Mouse (Mus musculus): Measurements from ENCODE around the gene Rgs6. TPM values are rescaled to one million over a fixed set of nuclear protein-coding genes. Genes with fewer than 3 reads are reported as not detected.

Gene Rgs6
- polyA plus RNA-seq, 1 experiment: 16.8 TPM

DNA sequence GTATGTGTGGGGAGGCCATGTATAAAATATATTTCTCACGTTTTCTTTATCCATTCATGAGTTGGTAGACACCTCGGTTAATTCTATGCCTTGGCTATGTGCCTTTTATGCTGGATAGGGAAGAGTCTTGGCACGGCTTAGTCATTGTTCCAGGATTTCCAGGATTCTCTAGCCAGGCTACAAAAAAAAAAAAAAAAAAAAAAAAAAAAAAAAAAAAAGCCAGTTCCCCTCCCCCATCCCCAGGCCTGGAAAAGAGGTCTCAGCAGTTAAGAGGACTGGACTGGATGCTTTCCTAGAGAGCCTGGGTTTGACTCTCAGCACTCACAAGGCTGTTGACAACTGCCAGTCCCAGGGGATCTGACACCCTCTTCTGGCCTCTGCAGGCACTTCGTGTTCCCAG is 543.3 kb downstream of the Rgs6 start:
- Histone ChIP-seq H3K27ac (ENCODE audit: insufficient read depth, low read length) (no peak overlapping the region), H3K4me1 (ENCODE audit: control insufficient read depth, insufficient read depth, low read length) (peaks cover 17% of the 10 kb centered on the region), H3K4me3 (replicated peaks; ENCODE audit: insufficient read depth, low read depth, low read length) (no peak overlapping the region), H3K27me3 (ENCODE audit: control insufficient read depth, insufficient read depth, low read length) (no peaks in the 10 kb centered on the region)
- TF ChIP-seq CTCF (IDR thresholded peaks at IDR 0.05; ENCODE audit: borderline replicate concordance, insufficient read depth, low read depth, low read length): no peak
- TF ChIP-seq POLR2A (IDR thresholded peaks at IDR 0.05; ENCODE audit: borderline replicate concordance, insufficient read depth, low read length): no peak
- WGBS: 42% methylated on average over 4 of the region's 4 CpGs
- peak in 1 of 2 experiments; percentile 11 for DNase-seq

DNA sequence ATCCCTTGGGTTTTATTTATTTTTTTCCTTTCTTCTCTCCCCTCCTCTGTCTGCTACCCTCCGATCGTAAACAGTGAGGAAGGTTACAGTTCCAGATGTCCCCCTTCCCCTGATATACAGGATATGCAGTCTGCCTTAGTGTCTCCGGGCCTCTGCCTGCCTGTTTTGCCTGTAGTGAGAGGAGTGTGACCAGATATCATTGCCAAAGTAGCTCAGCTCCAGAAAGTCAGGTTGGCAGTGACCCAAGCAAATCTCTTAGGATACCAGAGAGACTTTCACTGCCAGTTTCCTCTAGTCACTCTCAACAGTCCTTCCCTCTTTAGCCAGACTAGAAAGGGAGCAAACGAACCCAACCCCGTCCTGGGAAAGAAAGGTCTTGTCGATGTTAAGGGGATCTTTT is 545.7 kb downstream of the Rgs6 start:
- 31% methylated on average over 6 of the region's 6 CpGs for WGBS
- Histone ChIP-seq H3K4me1 (ENCODE audit: control insufficient read depth, insufficient read depth, low read length) (peaks cover 8% of the 10 kb centered on the region), H3K27me3 (ENCODE audit: control insufficient read depth, insufficient read depth, low read length) (no peaks in the 10 kb centered on the region), H3K27ac (ENCODE audit: insufficient read depth, low read length) (no peak overlapping the region), H3K4me3 (replicated peaks; ENCODE audit: insufficient read depth, low read depth, low read length) (no peak overlapping the region)
- TF ChIP-seq CTCF (IDR thresholded peaks at IDR 0.05; ENCODE audit: borderline replicate concordance, insufficient read depth, low read depth, low read length): no peak
- TF ChIP-seq POLR2A (IDR thresholded peaks at IDR 0.05; ENCODE audit: borderline replicate concordance, insufficient read depth, low read length): no peak
- peak; percentile 42 to 62 for DNase-seq

DNA sequence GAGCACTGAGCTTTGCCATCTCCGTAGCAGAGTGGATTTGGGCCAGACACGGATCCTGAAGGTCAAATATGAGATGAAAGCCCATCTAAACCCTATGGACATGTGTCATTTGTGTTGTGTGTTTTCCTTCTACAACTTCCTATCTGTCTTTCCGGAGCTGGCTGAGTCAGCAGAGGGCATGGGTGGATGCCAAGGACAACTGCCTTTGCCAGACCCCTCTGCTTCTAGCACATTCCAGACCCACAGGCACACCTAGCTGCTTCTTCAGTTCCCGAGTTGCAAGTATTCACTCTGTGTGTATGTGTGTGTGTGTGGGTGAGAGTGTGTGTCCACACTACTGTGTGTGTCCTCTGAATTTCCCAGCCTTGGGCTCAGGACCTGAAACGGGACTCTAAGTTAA is 547.9 kb downstream of the Rgs6 start:
- H3K27ac ChIP-seq (ENCODE audit: insufficient read depth, low read length): no peak overlapping the region
- no peak for TF ChIP-seq POLR2A (IDR thresholded peaks at IDR 0.05; ENCODE audit: borderline replicate concordance, insufficient read depth, low read length)
- TF ChIP-seq CTCF (IDR thresholded peaks at IDR 0.05; ENCODE audit: borderline replicate concordance, insufficient read depth, low read depth, low read length): no peak
- no peak for DNase-seq
- H3K4me3 ChIP-seq (replicated peaks; ENCODE audit: insufficient read depth, low read depth, low read length): no peak overlapping the region
- H3K27me3 ChIP-seq (ENCODE audit: control insufficient read depth, insufficient read depth, low read length): no peaks in the 10 kb centered on the region
- WGBS: 56% methylated on average over 5 of the region's 5 CpGs
- peaks cover 6% of the 10 kb centered on the region for H3K4me1 ChIP-seq (ENCODE audit: control insufficient read depth, insufficient read depth, low read length)

DNA sequence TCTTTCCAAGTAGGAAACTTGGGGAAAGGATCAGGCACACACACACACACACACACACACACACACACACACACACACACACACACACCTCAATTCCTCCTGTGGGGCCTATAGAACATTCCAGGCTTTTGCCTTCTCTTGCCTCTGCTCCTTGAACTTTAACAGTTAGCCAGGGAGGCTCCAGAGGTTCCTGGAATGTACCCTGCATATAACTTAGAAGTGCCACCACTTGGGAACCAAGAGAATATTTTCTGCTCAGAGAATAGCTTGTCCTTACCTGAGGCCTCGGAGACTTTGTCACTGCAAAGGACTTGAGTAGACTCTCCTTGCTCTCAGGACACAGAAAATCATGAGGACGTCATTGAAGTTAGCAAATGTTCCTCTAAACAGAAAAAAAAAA is 548.4 kb downstream of the Rgs6 start:
- Histone ChIP-seq H3K27ac (ENCODE audit: insufficient read depth, low read length) (no peak overlapping the region), H3K27me3 (ENCODE audit: control insufficient read depth, insufficient read depth, low read length) (no peaks in the 10 kb centered on the region), H3K4me3 (replicated peaks; ENCODE audit: insufficient read depth, low read depth, low read length) (no peak overlapping the region), H3K4me1 (ENCODE audit: control insufficient read depth, insufficient read depth, low read length) (peaks cover 6% of the 10 kb centered on the region)
- DNase-seq: no peak
- TF ChIP-seq CTCF (IDR thresholded peaks at IDR 0.05; ENCODE audit: borderline replicate concordance, insufficient read depth, low read depth, low read length) (no peak), POLR2A (IDR thresholded peaks at IDR 0.05; ENCODE audit: borderline replicate concordance, insufficient read depth, low read length) (no peak)
- WGBS: 98% methylated on average over 2 of the region's 2 CpGs

- no peaks in the 10 kb centered on the region for H3K27me3 ChIP-seq (ENCODE audit: control insufficient read depth, insufficient read depth, low read length)
- H3K4me3 ChIP-seq (replicated peaks; ENCODE audit: insufficient read depth, low read depth, low read length): no peak overlapping the region
- no peak overlapping the region for H3K27ac ChIP-seq (ENCODE audit: insufficient read depth, low read length)
- TF ChIP-seq POLR2A (IDR thresholded peaks at IDR 0.05; ENCODE audit: borderline replicate concordance, insufficient read depth, low read length) (no peak), CTCF (IDR thresholded peaks at IDR 0.05; ENCODE audit: borderline replicate concordance, insufficient read depth, low read depth, low read length) (no peak)
- WGBS: 69% methylated on average over 3 of the region's 3 CpGs
- no peak for DNase-seq
- H3K4me1 ChIP-seq (ENCODE audit: control insufficient read depth, insufficient read depth, low read length): peaks cover 6% of the 10 kb centered on the region
Measured at GRCm38 (mm10) chr12:83137001-83137400, 548.9 kb downstream of the Rgs6 start.

DNA sequence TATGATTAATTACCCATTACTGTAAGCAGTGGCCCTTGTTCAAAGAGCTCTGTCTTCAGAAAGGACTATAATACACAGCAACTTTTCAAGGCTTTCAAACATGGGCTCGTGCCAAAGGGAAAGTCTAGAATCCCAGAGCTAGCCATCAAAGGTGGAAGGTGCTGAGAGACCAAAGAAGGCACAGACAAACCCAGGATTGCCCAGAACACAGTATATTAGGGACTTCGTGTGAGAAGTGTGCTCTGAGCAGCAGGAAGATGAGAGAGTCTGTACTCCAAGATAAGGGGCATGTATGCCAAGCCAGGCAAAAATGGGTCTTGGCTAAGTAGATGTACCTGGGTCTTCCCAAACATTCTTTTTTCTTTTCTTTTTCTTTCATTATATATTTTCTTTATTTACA is 553.1 kb downstream of the Rgs6 start:
- Histone ChIP-seq H3K27me3 (ENCODE audit: control insufficient read depth, insufficient read depth, low read length) (no peaks in the 10 kb centered on the region), H3K4me1 (ENCODE audit: control insufficient read depth, insufficient read depth, low read length) (peaks cover 24% of the 10 kb centered on the region), H3K4me3 (replicated peaks; ENCODE audit: insufficient read depth, low read depth, low read length) (no peak overlapping the region), H3K27ac (ENCODE audit: insufficient read depth, low read length) (no peak overlapping the region)
- WGBS: 80% methylated on average over 2 of the region's 2 CpGs
- DNase-seq: no peak
- no peak for TF ChIP-seq POLR2A (IDR thresholded peaks at IDR 0.05; ENCODE audit: borderline replicate concordance, insufficient read depth, low read length)
- no peak for TF ChIP-seq CTCF (IDR thresholded peaks at IDR 0.05; ENCODE audit: borderline replicate concordance, insufficient read depth, low read depth, low read length)

DNA sequence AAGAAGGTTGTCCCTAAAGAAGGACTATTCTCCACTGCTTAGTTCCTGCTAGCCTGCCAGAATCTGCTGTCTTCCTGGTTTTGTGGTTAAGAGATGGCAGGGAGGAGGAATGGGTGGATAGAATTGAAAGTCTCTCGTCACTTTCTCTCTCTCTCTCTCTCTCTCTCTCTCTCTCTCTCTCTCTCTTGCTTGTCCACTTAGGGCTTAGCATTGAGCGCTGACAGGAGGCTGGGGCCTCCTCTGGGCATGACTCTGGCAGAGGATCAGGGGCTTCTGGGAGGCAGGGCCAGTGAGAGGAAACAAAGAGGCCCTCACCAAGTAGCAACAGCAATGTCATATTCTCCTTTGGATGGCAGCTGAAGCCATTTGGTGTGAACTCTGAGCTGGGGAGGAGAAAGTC is 554.4 kb downstream of the Rgs6 start:
- peaks cover 24% of the 10 kb centered on the region for H3K4me1 ChIP-seq (ENCODE audit: control insufficient read depth, insufficient read depth, low read length)
- no peak overlapping the region for H3K4me3 ChIP-seq (replicated peaks; ENCODE audit: insufficient read depth, low read depth, low read length)
- TF ChIP-seq POLR2A (IDR thresholded peaks at IDR 0.05; ENCODE audit: borderline replicate concordance, insufficient read depth, low read length) (no peak), CTCF (IDR thresholded peaks at IDR 0.05; ENCODE audit: borderline replicate concordance, insufficient read depth, low read depth, low read length) (no peak)
- H3K27ac ChIP-seq (ENCODE audit: insufficient read depth, low read length): no peak overlapping the region
- no peaks in the 10 kb centered on the region for H3K27me3 ChIP-seq (ENCODE audit: control insufficient read depth, insufficient read depth, low read length)
- DNase-seq: no peak
- 91% methylated on average over 2 of the region's 2 CpGs for WGBS

GRCm38 (mm10) chr12:83143071-83143470 is 555.0 kb downstream of the Rgs6 start:
- 22% methylated on average over 3 of the region's 3 CpGs for WGBS
- TF ChIP-seq POLR2A (IDR thresholded peaks at IDR 0.05; ENCODE audit: borderline replicate concordance, insufficient read depth, low read length): no peak
- TF ChIP-seq CTCF (IDR thresholded peaks at IDR 0.05; ENCODE audit: borderline replicate concordance, insufficient read depth, low read depth, low read length): no peak
- Histone ChIP-seq H3K27ac (ENCODE audit: insufficient read depth, low read length) (no peak overlapping the region; the same call in 1 of the 2 replicates), H3K4me1 (ENCODE audit: control insufficient read depth, insufficient read depth, low read length) (peaks cover 24% of the 10 kb centered on the region), H3K4me3 (replicated peaks; ENCODE audit: insufficient read depth, low read depth, low read length) (no peak overlapping the region), H3K27me3 (ENCODE audit: control insufficient read depth, insufficient read depth, low read length) (no peaks in the 10 kb centered on the region)
- DNase-seq: peak; percentile 77 to 88

Data from cerebellum, adult 2 months (tissue).